Mouse (Mus musculus) 416B (cell line): Measurements from ENCODE around the gene Snrpf.

ENCODE experiments used
- DNase-seq: peaks from one replicate; pipeline ENCODE4 v3.0.0; 2011; ENCODE audit warnings: low read depth

Gene Snrpf

DNA sequence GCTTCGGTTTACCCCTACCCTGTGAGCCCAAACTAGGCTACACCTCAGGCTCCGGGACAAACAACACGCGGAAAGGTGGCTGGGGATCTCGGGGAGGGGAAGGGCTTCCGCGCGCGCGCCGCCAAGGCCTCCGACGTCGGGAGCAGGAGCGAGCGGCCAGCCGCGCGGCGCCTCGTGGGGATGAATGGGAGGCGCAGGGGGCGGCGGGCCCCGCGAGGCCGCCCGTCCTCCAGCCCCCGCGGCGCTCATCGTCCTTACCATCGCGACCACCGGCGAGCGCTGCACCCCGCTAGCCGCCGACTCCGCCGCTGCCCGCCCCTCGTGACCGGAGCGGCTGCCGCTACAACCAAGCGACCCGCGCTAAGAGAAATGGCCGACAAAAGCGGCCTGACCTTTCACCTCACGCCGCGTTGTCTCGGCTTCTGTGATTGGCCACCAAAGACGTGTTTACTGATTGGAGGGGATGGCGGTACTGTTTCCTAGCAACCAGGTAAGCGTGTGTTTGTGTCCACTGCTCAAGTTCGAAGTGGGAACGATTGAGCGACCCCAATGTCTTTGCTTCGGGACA, at the start of gene Snrpf:
Snrpf (minus strand) TSS at position 426 of the 568 bp plus-strand sequence.
- peak; percentile 95 for DNase-seq

- no peak for DNase-seq
Observed at GRCm38 (mm10) chr10:93635941-93636340, 46.4 kb upstream of the Snrpf start.

GRCm38 (mm10) chr10:93633971-93634370, 44.5 kb upstream of the Snrpf start:
- no peak for DNase-seq

DNA sequence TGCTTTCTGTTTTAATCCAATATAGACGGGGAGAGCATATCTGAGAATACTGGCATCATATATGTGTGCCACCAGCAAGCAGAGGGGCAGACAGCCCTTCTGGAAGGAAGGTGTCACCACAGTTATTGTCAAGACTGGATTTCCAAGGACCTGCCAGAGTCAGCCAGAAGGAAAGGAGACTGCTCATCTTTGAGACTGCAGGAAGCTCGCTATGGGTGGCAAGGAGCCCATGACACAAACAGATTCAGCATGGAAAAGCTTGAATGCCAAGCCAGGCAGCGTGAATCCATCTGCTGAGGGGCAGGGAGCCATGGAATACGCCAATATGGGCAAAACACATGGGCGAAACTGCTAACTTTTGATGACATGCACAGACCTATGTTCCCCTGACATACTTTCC, 44.1 kb upstream of the Snrpf start:
- DNase-seq = no peak

DNA sequence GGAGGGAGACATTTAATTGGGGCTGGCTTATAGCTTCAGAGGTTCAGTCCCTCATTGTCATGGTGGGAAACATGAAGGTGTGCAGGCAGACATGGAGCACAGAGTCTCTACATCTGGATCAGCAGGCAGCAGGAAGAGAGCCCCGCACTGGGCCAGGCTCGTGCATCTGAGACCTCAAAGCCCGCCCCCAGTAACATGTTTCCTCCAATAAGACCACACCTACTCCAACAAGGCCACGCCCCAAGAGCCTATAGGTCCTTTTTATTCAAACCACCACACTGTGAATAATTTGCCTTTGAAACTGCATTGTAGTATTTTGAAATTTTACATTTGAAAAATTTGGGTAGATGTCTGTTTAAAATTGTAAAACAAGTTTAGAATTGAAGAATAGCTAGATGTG, 42.6 kb upstream of the Snrpf start:
- DNase-seq = no peak

DNA sequence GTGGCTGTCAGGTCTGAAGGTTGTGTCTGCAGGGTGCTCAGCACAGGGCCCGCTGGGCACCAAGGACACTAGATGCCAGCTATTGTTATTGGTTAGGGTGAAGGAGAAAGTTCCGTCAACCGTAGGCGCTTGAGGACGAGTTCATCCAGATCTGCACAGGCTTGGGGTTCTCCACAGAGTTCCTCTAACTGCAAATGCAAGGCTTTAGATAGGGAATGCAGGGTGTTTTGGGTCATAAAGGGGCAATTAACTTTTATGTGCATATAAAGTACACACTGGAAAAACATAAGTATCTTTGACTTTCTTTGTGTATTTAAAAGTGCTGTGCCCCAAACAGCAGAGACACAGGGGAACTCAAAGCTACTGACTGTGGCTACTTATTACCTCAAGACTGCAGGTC, 40.8 kb upstream of the Snrpf start:
- DNase-seq = no peak

DNA sequence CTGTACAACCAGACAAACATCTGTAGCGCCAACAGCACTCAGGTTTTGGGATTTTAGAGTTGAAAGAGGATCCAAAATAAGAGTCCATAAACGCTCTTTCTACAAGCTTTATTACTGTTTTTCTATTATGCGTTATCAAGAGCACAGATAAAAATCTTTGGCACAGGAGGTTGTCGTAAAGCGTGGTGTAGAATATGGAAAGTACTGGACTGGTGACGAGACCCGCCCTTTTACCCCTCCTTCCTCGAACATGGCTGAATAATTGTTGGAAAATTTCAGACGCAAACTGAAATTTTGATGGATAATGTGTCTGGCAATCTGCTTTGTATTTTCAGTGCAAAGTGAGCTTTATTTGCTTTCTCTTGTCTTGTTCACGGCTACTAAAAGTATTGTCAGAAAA, 34.6 kb upstream of the Snrpf start:
- DNase-seq = no peak

DNA sequence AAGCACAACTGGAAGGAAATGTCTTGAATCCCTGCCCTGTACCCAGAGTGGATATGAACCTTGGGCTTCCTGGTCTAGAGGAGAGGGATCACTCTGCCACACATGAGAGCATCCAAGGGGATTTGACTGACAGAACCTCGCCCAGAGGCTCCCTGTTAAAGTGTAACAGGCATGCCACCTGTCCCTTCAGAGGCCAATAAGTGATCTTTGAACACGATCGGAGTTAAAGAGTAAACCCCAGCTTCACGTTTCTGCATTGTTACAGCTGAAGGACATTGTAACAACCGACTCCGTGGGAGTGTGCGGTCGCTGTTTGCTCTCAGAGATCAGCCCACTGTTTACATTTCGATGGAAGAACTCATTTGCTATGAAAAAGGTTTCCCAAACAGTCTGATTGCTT, 34.2 kb upstream of the Snrpf start:
- DNase-seq = no peak

DNA sequence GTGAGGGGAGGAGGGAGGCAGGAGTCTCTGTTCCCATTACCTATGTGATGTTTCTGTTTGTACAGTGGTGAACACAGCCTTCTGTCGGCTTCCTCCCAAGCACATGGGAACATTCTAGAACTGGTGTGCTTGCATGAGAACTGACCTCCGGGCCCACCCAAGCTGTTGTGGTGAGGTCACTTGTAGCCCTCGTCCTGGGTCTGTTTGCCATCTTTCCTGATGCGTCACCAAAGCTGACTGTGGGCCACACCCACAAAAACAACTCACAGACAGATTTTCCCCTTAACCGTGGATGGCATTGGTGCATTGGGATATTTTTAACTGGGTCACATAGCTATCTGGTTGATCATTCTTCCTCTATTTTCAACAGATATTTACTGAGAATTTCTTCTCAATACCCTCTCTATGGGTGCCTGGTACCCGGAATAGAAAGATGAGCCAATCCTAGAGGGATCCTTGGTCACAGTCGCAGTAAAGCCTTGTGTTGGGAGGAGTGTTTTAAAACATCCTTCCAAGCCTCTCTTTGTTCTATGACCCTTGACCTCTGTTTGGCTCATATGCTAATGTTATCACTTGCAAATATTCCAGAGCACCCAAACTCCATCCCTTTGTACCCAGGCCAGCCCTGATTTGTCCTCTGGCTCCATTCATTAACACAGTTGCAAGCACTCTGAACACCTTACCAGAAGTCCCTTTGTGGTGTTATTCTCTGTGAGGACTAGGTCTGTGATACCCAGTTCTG, 31.1 kb upstream of the Snrpf start:
- DNase-seq = no peak

DNA sequence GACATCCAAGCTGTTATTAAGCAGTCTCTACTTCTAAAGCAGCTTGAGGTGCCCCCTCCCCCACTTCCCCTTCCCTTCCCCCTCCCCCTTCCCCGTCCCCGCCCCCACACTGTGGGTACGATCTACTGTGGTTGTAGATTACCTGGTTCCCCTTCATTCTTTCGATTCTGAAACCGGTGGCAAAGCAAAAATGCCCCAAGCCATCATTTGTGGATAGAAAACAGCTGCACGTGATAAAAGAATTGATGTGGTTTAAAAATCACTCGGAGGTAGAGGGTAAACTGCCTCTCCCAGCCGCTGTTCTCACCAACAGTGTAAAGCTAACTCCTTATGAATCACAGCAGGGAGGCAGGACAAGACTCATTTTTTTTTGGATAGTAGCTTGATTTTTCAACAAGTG, 25.3 kb upstream of the Snrpf start:
- no peak for DNase-seq

GRCm38 (mm10) chr10:93611419-93612007, 22.0 kb upstream of the Snrpf start:
- DNase-seq = peak; percentile 46

DNA sequence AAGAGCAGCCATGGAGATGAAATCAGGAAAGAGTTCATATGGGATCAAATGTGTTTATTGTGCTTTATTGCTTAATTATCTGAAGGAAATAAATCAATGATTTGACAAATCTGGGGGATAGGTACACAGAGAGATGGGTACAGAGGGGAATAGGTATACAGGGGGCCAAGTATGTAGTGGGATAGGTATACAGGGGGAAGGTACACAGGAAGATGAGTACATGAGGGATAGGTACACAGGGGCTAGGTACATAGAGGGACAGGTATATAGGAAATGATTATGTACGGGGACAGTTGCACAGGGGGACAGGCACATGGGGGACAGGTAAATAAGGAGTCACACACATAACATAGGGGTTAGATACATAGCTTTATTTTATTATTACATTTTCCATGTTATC, 21.4 kb upstream of the Snrpf start:
- DNase-seq = no peak

GRCm38 (mm10) chr10:93609236-93609635, 19.7 kb upstream of the Snrpf start:
- no peak for DNase-seq

DNA sequence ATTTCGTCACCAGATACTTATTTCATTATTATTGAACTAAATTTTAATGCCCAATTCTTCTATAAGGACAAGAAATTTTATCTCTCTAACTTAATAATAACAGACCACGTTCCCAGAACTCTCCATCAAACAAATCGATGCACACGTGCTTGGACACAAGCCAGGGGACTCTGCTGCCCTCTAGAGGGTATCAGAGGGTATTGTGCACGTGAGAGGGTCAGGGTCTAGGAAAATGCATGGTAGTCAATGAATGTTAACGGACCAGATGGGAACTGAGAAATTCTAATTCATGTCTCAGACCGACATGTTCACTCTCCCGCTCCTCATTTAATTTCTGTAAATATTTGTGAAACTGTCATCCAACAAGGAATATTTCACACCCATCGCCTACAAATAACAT, 18.5 kb upstream of the Snrpf start:
- no peak for DNase-seq

DNA sequence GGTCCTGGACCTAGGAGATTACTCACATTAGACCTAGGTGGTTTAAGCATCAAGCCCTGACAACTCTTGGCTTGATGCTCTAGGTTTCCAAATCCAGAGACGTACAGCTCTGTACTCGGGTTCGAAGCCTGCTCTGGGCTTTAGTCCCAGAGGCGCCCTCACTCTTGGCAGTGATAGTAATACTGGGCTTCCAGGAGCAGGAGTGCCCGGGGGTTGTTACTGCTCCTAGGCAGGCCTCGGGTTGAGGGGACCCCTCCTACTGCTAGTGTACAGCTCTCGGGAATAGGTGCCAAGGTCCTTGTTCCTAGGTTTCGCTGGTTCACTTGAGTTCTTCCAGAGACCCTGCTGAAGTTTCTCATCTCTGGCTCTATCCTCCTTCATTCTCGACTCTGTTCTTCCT, 16.8 kb upstream of the Snrpf start:
- DNase-seq = no peak

GRCm38 (mm10) chr10:93603256-93603655, 13.8 kb upstream of the Snrpf start:
- DNase-seq = no peak

DNA sequence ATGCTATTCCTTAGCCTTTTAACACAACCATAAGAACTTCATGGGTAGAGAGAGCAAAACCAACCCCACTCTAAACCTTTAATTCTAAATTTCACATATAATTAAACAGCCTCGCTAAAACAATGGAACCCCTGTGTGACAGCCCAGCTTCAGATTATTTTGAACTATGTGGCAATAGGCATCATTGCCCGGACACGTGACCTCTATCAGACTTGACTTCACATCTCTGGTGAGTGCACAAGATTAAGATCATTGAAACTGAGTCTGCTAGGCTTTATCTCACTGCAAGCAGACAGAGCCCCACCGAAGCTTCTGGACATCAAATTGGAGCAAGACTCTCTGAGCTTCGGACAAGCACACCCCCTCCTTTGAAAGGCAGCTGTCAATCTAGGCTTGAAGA, 12.8 kb upstream of the Snrpf start:
- DNase-seq = no peak

DNA sequence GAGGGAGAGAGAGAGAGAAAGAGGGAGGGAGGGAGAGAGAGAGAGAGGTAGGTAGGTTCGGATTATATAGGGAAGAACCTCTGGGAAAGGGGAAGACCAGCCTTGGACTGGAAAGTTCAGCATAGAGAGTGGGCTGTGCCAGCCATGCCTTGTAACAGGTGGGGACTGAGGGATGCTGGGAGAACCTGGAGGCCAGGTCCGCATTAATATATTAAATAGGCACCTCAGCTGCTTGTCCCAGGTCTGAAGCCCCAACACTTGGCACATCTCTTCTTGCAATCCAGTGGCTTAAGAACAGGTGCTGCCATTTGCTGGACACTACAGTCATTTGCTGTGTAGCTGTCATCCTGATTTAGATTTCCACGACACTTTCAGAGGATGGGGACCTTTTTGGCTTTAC, 7.1 kb upstream of the Snrpf start:
- no peak for DNase-seq

- no peak for DNase-seq
Observed at GRCm38 (mm10) chr10:93595831-93596230, 6.3 kb upstream of the Snrpf start.

DNA sequence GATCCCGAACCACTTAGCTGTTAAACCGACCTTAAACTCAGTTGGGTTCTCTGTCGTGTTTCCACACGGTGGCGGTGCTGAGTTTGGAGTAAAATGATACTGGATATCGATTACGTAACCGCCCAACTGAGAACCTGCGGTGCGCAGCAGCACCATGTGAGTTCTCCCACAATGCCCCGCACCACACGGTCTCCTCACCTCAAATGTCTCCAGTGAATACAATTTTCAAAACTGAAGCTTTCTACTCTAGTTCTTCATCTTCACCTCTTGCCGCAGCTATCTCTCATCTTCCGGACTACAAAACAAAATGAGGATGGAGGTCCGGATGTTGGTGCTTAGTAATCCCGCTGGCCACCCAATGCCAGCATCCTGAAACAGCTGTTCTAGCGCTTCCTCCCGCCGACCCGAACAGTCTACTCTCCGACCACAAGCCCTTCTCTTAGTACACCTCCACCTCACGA, 4.5 kb upstream of the Snrpf start:
- peak; percentile 87 for DNase-seq

DNA sequence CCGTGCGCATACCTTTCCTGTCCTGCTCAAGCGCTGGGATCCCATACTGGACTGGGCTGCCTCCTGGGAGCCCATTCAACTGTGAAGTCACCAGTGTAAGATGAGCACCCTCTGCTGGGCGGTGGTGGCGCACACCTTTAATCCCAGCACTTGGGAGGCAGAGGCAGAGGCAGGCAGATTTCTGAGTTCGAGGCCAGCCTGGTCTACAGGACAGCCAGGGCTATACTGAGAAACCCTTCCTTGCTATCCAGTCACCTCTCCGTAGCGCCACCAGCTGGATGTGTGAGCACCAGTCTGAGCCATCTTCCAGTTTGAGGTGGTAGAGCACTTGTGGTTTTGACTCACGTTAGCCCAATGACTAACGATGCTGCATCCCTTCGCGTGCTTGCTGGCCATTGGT, 3.0 kb upstream of the Snrpf start:
- DNase-seq = peak; percentile 74

GRCm38 (mm10) chr10:93588796-93589195, 710 bp downstream of the Snrpf start:
- peak; percentile 39 for DNase-seq

- peak; percentile 89 for DNase-seq
Observed at GRCm38 (mm10) chr10:93577271-93577886, 12.1 kb downstream of the Snrpf start.
